Mouse (Mus musculus): ENCODE results near the gene Med4.
"Not testable (repeated sequence)": the region's sequence is repeated elsewhere in the genome, so short reads cannot be mapped to it uniquely, and the experiment has no call there.

Gene Med4

GRCm38 (mm10) chr14:73502591-73503184 lies 7.1 kb upstream of the Med4 start:
- peak; percentile 32 for DNase-seq

- no peak for DNase-seq
These were observed 6.4 kb upstream of the Med4 start for GRCm38 (mm10) chr14:73503237-73503933.

- no peak for DNase-seq
These were observed 3.5 kb upstream of the Med4 start for GRCm38 (mm10) chr14:73506283-73506682.

- no peak for DNase-seq
These were observed 2.6 kb upstream of the Med4 start for GRCm38 (mm10) chr14:73507200-73507599.

- DNase-seq: no peak
These were observed 2.0 kb upstream of the Med4 start for GRCm38 (mm10) chr14:73507702-73508376.

GRCm38 (mm10) chr14:73508630-73509395 lies 1.0 kb upstream of the Med4 start:
- no peak for DNase-seq

GRCm38 (mm10) chr14:73524136-73524535 lies 14.3 kb downstream of the Med4 start:
- DNase-seq: no peak

GRCm38 (mm10) chr14:73524766-73525448 lies 15.1 kb downstream of the Med4 start, which contains the start of gene Sucla2:
Sucla2 (plus strand) TSS chr14:73525319.
- DNase-seq: peak; percentile 98

GRCm38 (mm10) chr14:73528661-73529060 lies 18.8 kb downstream of the Med4 start:
- DNase-seq: not testable (repeated sequence)

- no peak for DNase-seq
These were observed 24.1 kb downstream of the Med4 start for GRCm38 (mm10) chr14:73533755-73534465.

GRCm38 (mm10) chr14:73535641-73536040 lies 25.8 kb downstream of the Med4 start:
- DNase-seq: no peak

GRCm38 (mm10) chr14:73543781-73544180 lies 34.0 kb downstream of the Med4 start:
- no peak for DNase-seq

- no peak for DNase-seq
These were observed 37.2 kb downstream of the Med4 start for GRCm38 (mm10) chr14:73547034-73547433.

- DNase-seq: no peak
These were observed 38.2 kb downstream of the Med4 start, which contains the start of gene Nudt15 for GRCm38 (mm10) chr14:73548051-73548450. Nudt15 (minus strand) TSS chr14:73548242.

GRCm38 (mm10) chr14:73550291-73550690 lies 40.5 kb downstream of the Med4 start:
- DNase-seq: no peak

- no peak for DNase-seq
These were observed 40.9 kb downstream of the Med4 start for GRCm38 (mm10) chr14:73550732-73551131.

- DNase-seq: no peak
These were observed 41.3 kb downstream of the Med4 start for GRCm38 (mm10) chr14:73551164-73551563.

GRCm38 (mm10) chr14:73552341-73553121 lies 42.7 kb downstream of the Med4 start:
- peak; percentile 96 for DNase-seq

GRCm38 (mm10) chr14:73553122-73553696 lies 43.4 kb downstream of the Med4 start:
- DNase-seq: no peak
